ENCODE assay signal across 10 mouse cellular contexts in the genomic region with DNA sequence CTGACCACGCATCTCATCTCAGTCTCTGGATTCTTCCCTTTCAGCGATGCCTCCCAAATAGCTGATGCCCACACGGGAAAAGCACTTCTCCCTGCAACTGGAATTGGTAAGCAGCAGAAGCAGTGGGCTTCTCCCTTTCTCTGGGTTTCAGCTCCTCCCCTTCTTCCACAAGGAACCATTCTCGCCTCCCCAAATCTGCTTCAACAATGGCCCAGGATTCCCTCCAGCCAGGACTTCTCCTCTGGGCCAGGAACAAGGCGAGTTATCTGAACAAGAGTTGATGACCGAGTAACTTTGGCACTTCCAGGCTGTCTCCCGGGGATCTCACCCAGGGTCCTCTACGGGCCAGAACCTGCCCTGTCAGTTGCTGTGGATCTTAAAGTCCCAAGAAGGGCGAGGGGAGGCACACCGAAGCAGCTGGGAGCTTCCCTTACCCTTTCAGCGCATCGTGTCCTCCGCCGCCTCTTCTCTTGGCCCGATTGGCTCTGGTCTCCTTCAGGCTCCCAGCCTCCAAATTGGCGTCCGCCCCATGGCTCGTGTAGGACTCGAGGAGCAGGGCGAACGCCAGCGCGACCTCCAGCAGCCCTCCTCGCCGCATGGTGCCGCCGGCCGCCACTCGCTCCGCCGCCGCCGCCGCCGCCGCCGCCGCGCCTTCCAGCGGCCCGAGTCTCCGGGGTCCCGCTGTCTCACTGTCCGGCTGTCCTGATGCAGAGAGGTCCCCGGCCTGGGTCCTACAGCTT. TPM values are rescaled to one million over a fixed set of nuclear protein-coding genes. Genes with fewer than 3 reads are reported as not detected.
DNase-seq lines count a peak whose midpoint lies in the region; ATAC-seq lines count a peak whose summit lies in the region.
"Had no signal": no experiment of that assay in that cellular context is flagged by ENCODE, and none has a peak within 500 bp of the region (broad histone marks: within the 10 kb centered on the region; RNA-seq: fewer than 3 reads in every experiment).

A gene (plus strand): TSS at position 84 of the 740 bp plus-strand sequence.

- under 1% methylated on average over 45 of the region's 45 CpGs for WGBS in hindbrain, embryonic 12.5 days
- WGBS in liver, embryonic 11.5 days = 2% methylated on average over 44 of the region's 45 CpGs

- H3K4me1 ChIP-seq in hindbrain, embryonic 12.5 days = peaks cover 15% of the 10 kb centered on the region
- H3K4me1 ChIP-seq in liver, embryonic 11.5 days (replicated peaks; ENCODE audit: control insufficient read depth, insufficient read depth, low read length) = no peaks in the 10 kb centered on the region

- peak; percentile 80 to 81 for DNase-seq in cerebellum, postnatal 14 days
- no peak for DNase-seq in cerebellum, adult 11 months
- DNase-seq in brain, adult 2 months (ENCODE audit: low read depth, low spot score) = peak; percentile 29
- DNase-seq in gastrocnemius, adult 18-20 months (ENCODE audit: low spot score) = peak; percentile 53
- peak; percentile 43 for DNase-seq in liver, embryonic 11.5 days (ENCODE audit: low spot score)
- peak; percentile 85 for DNase-seq in neural tube, embryonic 10.5 days (ENCODE audit: extremely low spot score, low spot score)
- DNase-seq in T-cell, adult 2 months (ENCODE audit: low spot score) = no peak

- H3K27me3 ChIP-seq in hindbrain, embryonic 12.5 days = peaks cover 12% of the 10 kb centered on the region
- peaks cover 44% of the 10 kb centered on the region for H3K27me3 ChIP-seq in liver, embryonic 11.5 days (replicated peaks; ENCODE audit: control insufficient read depth, insufficient read depth, low read length)
- H3K27me3 ChIP-seq: CH12.LX had no signal

- H3K9ac ChIP-seq in hindbrain, embryonic 12.5 days = peak within 1 kb of the TSS; percentile 74
- peak within 1 kb of the TSS; percentile 44 for H3K9ac ChIP-seq in liver, embryonic 11.5 days (ENCODE audit: low read depth, low read length)

- no peaks in the 10 kb centered on the region for H3K9me3 ChIP-seq in hindbrain, embryonic 12.5 days (replicated peaks)
- no peaks in the 10 kb centered on the region for H3K9me3 ChIP-seq in liver, embryonic 11.5 days (ENCODE audit: control insufficient read depth, low read length)

- H3K4me2 ChIP-seq in hindbrain, embryonic 12.5 days (replicated peaks) = peak within 1 kb of the TSS; percentile 96
- H3K4me2 ChIP-seq in liver, embryonic 11.5 days = peak within 1 kb of the TSS; percentile 62

- no peaks in the 10 kb centered on the region for H3K36me3 ChIP-seq in hindbrain, embryonic 12.5 days
- H3K36me3 ChIP-seq in liver, embryonic 11.5 days (ENCODE audit: control insufficient read depth, insufficient read depth, low read length) = no peaks in the 10 kb centered on the region

- H3K27ac ChIP-seq in hindbrain, embryonic 12.5 days = peak within 1 kb of the TSS; percentile 68
- H3K27ac ChIP-seq in liver, embryonic 11.5 days (ENCODE audit: low read depth, low read length) = peak within 1 kb of the TSS; percentile 0; the same call in 1 of the 2 replicates
- H3K27ac ChIP-seq: macrophage had no signal

- peak within 1 kb of the TSS; percentile 70 for H3K4me3 ChIP-seq in hindbrain, embryonic 12.5 days
- peak within 1 kb of the TSS; percentile 50 for H3K4me3 ChIP-seq in liver, embryonic 11.5 days (ENCODE audit: low read depth, low read length)

- ATAC-seq in hindbrain, embryonic 12.5 days (ENCODE audit: low FRiP score) = peak; percentile 61; the same call in 1 of the 2 replicates
- ATAC-seq in liver, embryonic 11.5 days (replicated peaks; ENCODE audit: low FRiP score) = peak; percentile 19; the same call in 1 of the 2 replicates

RNA-seq across cellular contexts. Expression of the gene that starts here (rescaled TPM):
- under 1 TPM in 1 of 2 experiments, not detected in 1; 0.09 TPM for total RNA-seq in gastrocnemius, adult 18-20 months (2021)
- polyA plus RNA-seq in hindbrain, embryonic 12.5 days (2016; fragmentation: Nextera tagmentation; extraction: Ambion mirVana) = 0.34 and 0.36 TPM in 2 replicates
- 0.12 TPM in 1 of 2 replicates, not detected in the other for polyA plus RNA-seq in liver, embryonic 11.5 days (2014; fragmentation: Nextera tagmentation; extraction: Ambion mirVana)
- total RNA-seq: CH12.LX had no signal
- polyA plus RNA-seq: macrophage had no signal

Comparison
In these comparisons a context has a peak if more than half of its experiments do, and no peak if none do; other contexts are left out.
1. DNase-seq: peak in cerebellum, postnatal 14 days (2 of 2), brain, adult 2 months (single experiment) and neural tube, embryonic 10.5 days (single experiment); none in cerebellum, adult 11 months (single experiment) and T-cell, adult 2 months (single experiment).
2. Peak in DNase-seq in gastrocnemius, adult 18-20 months; RNA of the gene not detected or under 1 TPM.
3. Peak in ATAC-seq, H3K4me3 ChIP-seq, H3K27ac ChIP-seq, H3K9ac ChIP-seq and H3K4me2 ChIP-seq in hindbrain, embryonic 12.5 days; RNA of the gene not detected or under 1 TPM.
4. Peak in DNase-seq, ATAC-seq, H3K4me3 ChIP-seq, H3K27ac ChIP-seq, H3K9ac ChIP-seq and H3K4me2 ChIP-seq in liver, embryonic 11.5 days; RNA of the gene not detected or under 1 TPM.